Mouse (Mus musculus): ENCODE measurements at regions not wholly inside any gene's neighbourhood (a gene's known extent, or its start where the extent isn't known, plus 50 kb on each side); places are given as distances from the start of the nearest gene placed in this dataset.
A peak's percentile ranks its signal among the peaks of the same experiment; 100 is the strongest.

- DNase-seq (ENCODE audit: low spot score in 2 of 2): no peak
These were observed 1318.7 kb downstream of the Slc22a22 start for GRCm38 (mm10) chr15:56158726-56159125.

- DNase-seq (ENCODE audit: low spot score in 2 of 2): no peak
These were observed 1338.0 kb downstream of the Slc22a22 start for GRCm38 (mm10) chr15:56139451-56139850.

- DNase-seq (ENCODE audit: low spot score in 2 of 2): no peak
These were observed 1340.9 kb downstream of the Slc22a22 start for GRCm38 (mm10) chr15:56136420-56136970.

- no peak for DNase-seq (ENCODE audit: low spot score in 2 of 2)
These were observed 1349.4 kb downstream of the Slc22a22 start for GRCm38 (mm10) chr15:56128029-56128428.

GRCm38 (mm10) chr15:56119287-56120065 lies 1357.9 kb downstream of the Slc22a22 start:
- no peak for DNase-seq (ENCODE audit: low spot score in 2 of 2)

- peak; percentile 2 to 44 for DNase-seq (ENCODE audit: low spot score in 2 of 2)
These were observed 1369.1 kb downstream of the Slc22a22 start for GRCm38 (mm10) chr15:56108313-56108712.

- no peak for DNase-seq (ENCODE audit: low spot score in 2 of 2)
These were observed 1369.7 kb downstream of the Slc22a22 start for GRCm38 (mm10) chr15:56107719-56108118.

- DNase-seq (ENCODE audit: low spot score in 2 of 2): no peak
These were observed 1377.2 kb downstream of the Slc22a22 start for GRCm38 (mm10) chr15:56100133-56100735.

GRCm38 (mm10) chr15:56077838-56078567 lies 1399.4 kb downstream of the Slc22a22 start:
- no peak for DNase-seq (ENCODE audit: low spot score in 2 of 2)

- DNase-seq (ENCODE audit: low spot score in 2 of 2): no peak
These were observed 1400.3 kb downstream of the Slc22a22 start for GRCm38 (mm10) chr15:56077081-56077480.

- no peak for DNase-seq (ENCODE audit: low spot score in 2 of 2)
These were observed 1400.7 kb downstream of the Slc22a22 start for GRCm38 (mm10) chr15:56076680-56077079.

GRCm38 (mm10) chr15:56069511-56069910 lies 1407.9 kb downstream of the Slc22a22 start:
- no peak for DNase-seq (ENCODE audit: low spot score in 2 of 2)

GRCm38 (mm10) chr15:56067214-56067613 lies 1410.2 kb downstream of the Slc22a22 start:
- DNase-seq (ENCODE audit: low spot score in 2 of 2): no peak

GRCm38 (mm10) chr15:56066540-56066939 lies 1410.9 kb downstream of the Slc22a22 start:
- no peak for DNase-seq (ENCODE audit: low spot score in 2 of 2)

GRCm38 (mm10) chr15:56065872-56066534 lies 1411.4 kb downstream of the Slc22a22 start:
- peak in 1 of 2 experiments; percentile 43 for DNase-seq (ENCODE audit: low spot score in 2 of 2)

- DNase-seq (ENCODE audit: low spot score in 2 of 2): no peak
These were observed 1414.8 kb downstream of the Slc22a22 start for GRCm38 (mm10) chr15:56062576-56062975.

GRCm38 (mm10) chr15:56061326-56061725 lies 1416.1 kb downstream of the Slc22a22 start:
- no peak for DNase-seq (ENCODE audit: low spot score in 2 of 2)

- DNase-seq (ENCODE audit: low spot score in 2 of 2): no peak
These were observed 1426.7 kb downstream of the Slc22a22 start for GRCm38 (mm10) chr15:56050716-56051115.

- no peak for DNase-seq (ENCODE audit: low spot score in 2 of 2)
These were observed 1429.6 kb downstream of the Slc22a22 start for GRCm38 (mm10) chr15:56047832-56048231.

GRCm38 (mm10) chr15:56046679-56047532 lies 1430.5 kb downstream of the Slc22a22 start:
- DNase-seq (ENCODE audit: low spot score in 2 of 2): peak; percentile 42 to 85
